Mouse (Mus musculus): ENCODE results near the gene Olfr432. TPM values are rescaled to one million over a fixed set of nuclear protein-coding genes. Genes with fewer than 3 reads are reported as not detected.
"Not testable (repeated sequence)": the region's sequence is repeated elsewhere in the genome, so short reads cannot be mapped to it uniquely, and the experiment has no call there.

Gene Olfr432
- polyA plus RNA-seq, 1 experiment from 2014 or later, result not detected

GRCm38 (mm10) chr1:174044431-174044830 is 4.6 kb upstream of the Olfr432 start:
- Histone ChIP-seq H3K27me3 (replicated peaks; ENCODE audit: control insufficient read depth, insufficient read depth, low read length) (no peaks in the 10 kb centered on the region), H3K36me3 (ENCODE audit: control insufficient read depth, insufficient read depth, low read length) (no peaks in the 10 kb centered on the region), H3K9me3 (replicated peaks; ENCODE audit: control insufficient read depth, low read length) (no peaks in the 10 kb centered on the region), H3K9ac (ENCODE audit: low read length) (no peak overlapping the region), H3K4me1 (ENCODE audit: control insufficient read depth, insufficient read depth, low read length) (no peaks in the 10 kb centered on the region), H3K27ac (ENCODE audit: low read depth, low read length) (no peak overlapping the region), H3K4me2 (ENCODE audit: low read length) (no peak overlapping the region), H3K4me3 (ENCODE audit: low read depth, low read length) (no peak overlapping the region)
- WGBS, result 84% methylated on average over 2 of the region's 2 CpGs
- no peak for ATAC-seq
- DNase-seq (ENCODE audit: low spot score), result no peak

GRCm38 (mm10) chr1:174048227-174048626 is 778 bp upstream of the Olfr432 start:
- H3K27ac ChIP-seq (ENCODE audit: low read depth, low read length); H3K36me3 ChIP-seq (ENCODE audit: control insufficient read depth, insufficient read depth, low read length); H3K4me2 ChIP-seq (ENCODE audit: low read length); ATAC-seq; H3K9me3 ChIP-seq (replicated peaks; ENCODE audit: control insufficient read depth, low read length); H3K4me1 ChIP-seq (ENCODE audit: control insufficient read depth, insufficient read depth, low read length); H3K9ac ChIP-seq (ENCODE audit: low read length); DNase-seq (ENCODE audit: low spot score); H3K27me3 ChIP-seq (replicated peaks; ENCODE audit: control insufficient read depth, insufficient read depth, low read length); H3K4me3 ChIP-seq (ENCODE audit: low read depth, low read length): not testable (repeated sequence)
- whole genome bisulfite sequencing, result 92% methylated on average over 6 of the region's 6 CpGs

GRCm38 (mm10) chr1:174049357-174049756 is 352 bp downstream of the Olfr432 start:
- not testable (repeated sequence) for H3K36me3 ChIP-seq (ENCODE audit: control insufficient read depth, insufficient read depth, low read length); H3K4me1 ChIP-seq (ENCODE audit: control insufficient read depth, insufficient read depth, low read length); DNase-seq (ENCODE audit: low spot score); ATAC-seq; H3K27ac ChIP-seq (ENCODE audit: low read depth, low read length); H3K27me3 ChIP-seq (replicated peaks; ENCODE audit: control insufficient read depth, insufficient read depth, low read length); H3K4me3 ChIP-seq (ENCODE audit: low read depth, low read length); H3K9ac ChIP-seq (ENCODE audit: low read length); H3K4me2 ChIP-seq (ENCODE audit: low read length); H3K9me3 ChIP-seq (replicated peaks; ENCODE audit: control insufficient read depth, low read length)
- WGBS, result 80% methylated on average over 4 of the region's 4 CpGs

GRCm38 (mm10) chr1:174050532-174050931 is 1.5 kb downstream of the Olfr432 start:
- H3K9me3 ChIP-seq (replicated peaks; ENCODE audit: control insufficient read depth, low read length), result no peaks in the 10 kb centered on the region
- no peaks in the 10 kb centered on the region for H3K4me1 ChIP-seq (ENCODE audit: control insufficient read depth, insufficient read depth, low read length)
- H3K4me2 ChIP-seq (ENCODE audit: low read length), result no peak overlapping the region
- H3K36me3 ChIP-seq (ENCODE audit: control insufficient read depth, insufficient read depth, low read length), result no peaks in the 10 kb centered on the region
- H3K4me3 ChIP-seq (ENCODE audit: low read depth, low read length), result no peak overlapping the region
- DNase-seq (ENCODE audit: low spot score) (no peak), ATAC-seq (no peak)
- no peak overlapping the region for H3K9ac ChIP-seq (ENCODE audit: low read length)
- H3K27ac ChIP-seq (ENCODE audit: low read depth, low read length), result no peak overlapping the region
- no peaks in the 10 kb centered on the region for H3K27me3 ChIP-seq (replicated peaks; ENCODE audit: control insufficient read depth, insufficient read depth, low read length)
- 94% methylated on average over 4 of the region's 4 CpGs for WGBS

- no peaks in the 10 kb centered on the region for H3K36me3 ChIP-seq (ENCODE audit: control insufficient read depth, insufficient read depth, low read length)
- no peak overlapping the region for H3K4me3 ChIP-seq (ENCODE audit: low read depth, low read length)
- no peak overlapping the region for H3K4me2 ChIP-seq (ENCODE audit: low read length)
- no peak overlapping the region for H3K9ac ChIP-seq (ENCODE audit: low read length)
- no peak for DNase-seq (ENCODE audit: low spot score)
- no peak for ATAC-seq
- WGBS, result 92% methylated on average over 4 of the region's 4 CpGs
- no peak overlapping the region for H3K27ac ChIP-seq (ENCODE audit: low read depth, low read length)
- H3K9me3 ChIP-seq (replicated peaks; ENCODE audit: control insufficient read depth, low read length), result no peaks in the 10 kb centered on the region
- H3K27me3 ChIP-seq (replicated peaks; ENCODE audit: control insufficient read depth, insufficient read depth, low read length), result no peaks in the 10 kb centered on the region
- no peaks in the 10 kb centered on the region for H3K4me1 ChIP-seq (ENCODE audit: control insufficient read depth, insufficient read depth, low read length)
These were observed 2.5 kb downstream of the Olfr432 start for GRCm38 (mm10) chr1:174051515-174051914.

GRCm38 (mm10) chr1:174051931-174052536 is 3.0 kb downstream of the Olfr432 start:
- no peaks in the 10 kb centered on the region for H3K36me3 ChIP-seq (ENCODE audit: control insufficient read depth, insufficient read depth, low read length)
- H3K4me1 ChIP-seq (ENCODE audit: control insufficient read depth, insufficient read depth, low read length), result no peaks in the 10 kb centered on the region
- no peak overlapping the region for H3K4me3 ChIP-seq (ENCODE audit: low read depth, low read length)
- H3K9ac ChIP-seq (ENCODE audit: low read length), result no peak overlapping the region
- H3K4me2 ChIP-seq (ENCODE audit: low read length), result no peak overlapping the region
- no peaks in the 10 kb centered on the region for H3K9me3 ChIP-seq (replicated peaks; ENCODE audit: control insufficient read depth, low read length)
- no peak overlapping the region for H3K27ac ChIP-seq (ENCODE audit: low read depth, low read length)
- no peaks in the 10 kb centered on the region for H3K27me3 ChIP-seq (replicated peaks; ENCODE audit: control insufficient read depth, insufficient read depth, low read length)
- ATAC-seq, result no peak
- 85% methylated on average over 5 of the region's 5 CpGs for WGBS
- no peak for DNase-seq (ENCODE audit: low spot score)

GRCm38 (mm10) chr1:174052981-174053380 is 4.0 kb downstream of the Olfr432 start:
- Histone ChIP-seq H3K4me1 (ENCODE audit: control insufficient read depth, insufficient read depth, low read length) (no peaks in the 10 kb centered on the region), H3K27ac (ENCODE audit: low read depth, low read length) (no peak overlapping the region), H3K36me3 (ENCODE audit: control insufficient read depth, insufficient read depth, low read length) (no peaks in the 10 kb centered on the region), H3K27me3 (replicated peaks; ENCODE audit: control insufficient read depth, insufficient read depth, low read length) (no peaks in the 10 kb centered on the region), H3K4me2 (ENCODE audit: low read length) (no peak overlapping the region), H3K9ac (ENCODE audit: low read length) (no peak overlapping the region), H3K9me3 (replicated peaks; ENCODE audit: control insufficient read depth, low read length) (no peaks in the 10 kb centered on the region), H3K4me3 (ENCODE audit: low read depth, low read length) (no peak overlapping the region)
- ATAC-seq, result no peak
- DNase-seq (ENCODE audit: low spot score), result no peak
- WGBS, result 92% methylated on average over 3 of the region's 3 CpGs

- H3K36me3 ChIP-seq (ENCODE audit: control insufficient read depth, insufficient read depth, low read length), result no peaks in the 10 kb centered on the region
- no peak for ATAC-seq
- H3K27ac ChIP-seq (ENCODE audit: low read depth, low read length), result no peak overlapping the region
- H3K4me2 ChIP-seq (ENCODE audit: low read length), result no peak overlapping the region
- H3K9ac ChIP-seq (ENCODE audit: low read length), result no peak overlapping the region
- WGBS, result 80% methylated on average over 2 of the region's 2 CpGs
- no peaks in the 10 kb centered on the region for H3K9me3 ChIP-seq (replicated peaks; ENCODE audit: control insufficient read depth, low read length)
- H3K4me3 ChIP-seq (ENCODE audit: low read depth, low read length), result no peak overlapping the region
- no peaks in the 10 kb centered on the region for H3K4me1 ChIP-seq (ENCODE audit: control insufficient read depth, insufficient read depth, low read length)
- H3K27me3 ChIP-seq (replicated peaks; ENCODE audit: control insufficient read depth, insufficient read depth, low read length), result no peaks in the 10 kb centered on the region
- no peak for DNase-seq (ENCODE audit: low spot score)
These were observed 6.2 kb downstream of the Olfr432 start for GRCm38 (mm10) chr1:174055248-174055647.

- no peaks in the 10 kb centered on the region for H3K27me3 ChIP-seq (replicated peaks; ENCODE audit: control insufficient read depth, insufficient read depth, low read length)
- H3K27ac ChIP-seq (ENCODE audit: low read depth, low read length), result no peak within 1 kb of the TSS
- no peak for ATAC-seq
- H3K9ac ChIP-seq (ENCODE audit: low read length), result no peak within 1 kb of the TSS
- no peak within 1 kb of the TSS for H3K4me3 ChIP-seq (ENCODE audit: low read depth, low read length)
- no peak within 1 kb of the TSS for H3K4me2 ChIP-seq (ENCODE audit: low read length)
- no peaks in the 10 kb centered on the region for H3K9me3 ChIP-seq (replicated peaks; ENCODE audit: control insufficient read depth, low read length)
- no peaks in the 10 kb centered on the region for H3K4me1 ChIP-seq (ENCODE audit: control insufficient read depth, insufficient read depth, low read length)
- H3K36me3 ChIP-seq (ENCODE audit: control insufficient read depth, insufficient read depth, low read length), result no peaks in the 10 kb centered on the region
- WGBS, result 86% methylated on average over 3 of the region's 3 CpGs
- DNase-seq (ENCODE audit: low spot score), result no peak
These were observed 17.3 kb downstream of the Olfr432 start, which contains the start of gene Olfr430 for GRCm38 (mm10) chr1:174066305-174066704. Olfr430 (plus strand) TSS chr1:174066605.

Measured in forebrain, embryonic 14.5 days (tissue).